In the genomic region with DNA sequence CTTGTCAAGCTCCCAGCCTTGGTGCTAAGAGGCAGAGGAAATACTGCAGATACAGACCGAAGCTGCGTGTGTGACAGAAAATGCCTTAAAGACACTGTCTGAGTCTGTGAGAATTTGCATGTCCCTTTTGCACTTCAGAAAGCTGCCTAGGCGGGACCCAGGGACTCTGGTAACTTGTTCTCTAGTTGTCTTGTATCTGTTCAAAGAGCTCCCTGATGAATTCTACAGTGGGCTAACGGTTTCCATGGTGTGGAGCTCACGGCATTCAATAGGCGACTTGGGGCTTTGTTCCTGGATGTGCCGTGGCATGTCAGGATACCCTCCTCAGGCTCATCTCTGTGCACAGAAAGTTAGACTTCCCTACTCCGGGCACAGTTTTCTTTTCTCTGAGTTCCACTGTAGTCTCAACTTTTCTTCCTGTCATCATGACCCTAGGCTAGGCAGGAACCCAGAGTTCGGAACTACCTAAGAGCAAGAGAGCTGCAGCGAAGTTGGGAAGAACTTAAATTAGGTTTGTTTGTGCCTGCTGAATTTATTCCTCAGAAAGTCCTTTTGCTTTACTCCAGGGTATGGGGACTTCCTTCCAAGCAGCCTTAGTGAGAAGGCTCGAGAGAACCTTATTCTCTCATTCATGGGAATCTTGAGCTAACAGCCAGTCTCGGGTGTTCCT, we compare ENCODE assay signal across 8 mouse cellular contexts.
A peak's percentile ranks its signal among the peaks of the same experiment; 100 is the strongest.
DNase-seq lines count a peak whose midpoint lies in the region; ATAC-seq and TF ChIP-seq lines count a peak whose summit lies in the region.

No protein-coding gene starts in this region.

- peak overlapping the region; percentile 4; the same call in 1 of the 2 replicates for H3K9ac ChIP-seq in hindbrain, embryonic 15.5 days
- H3K9ac ChIP-seq in midbrain, embryonic 16.5 days (ENCODE audit: low read depth, low read length): no peak overlapping the region

- H3K4me3 ChIP-seq in kidney, adult 2 months (ENCODE audit: insufficient read depth, low read depth, low read length): peak overlapping the region; percentile 71
- peak overlapping the region; percentile 27 for H3K4me3 ChIP-seq in hindbrain, embryonic 15.5 days
- peak overlapping the region; percentile 11; the same call in 1 of the 2 replicates for H3K4me3 ChIP-seq in midbrain, embryonic 16.5 days (ENCODE audit: low read depth, low read length)

- no peaks in the 10 kb centered on the region for H3K27me3 ChIP-seq in kidney, adult 2 months (replicated peaks; ENCODE audit: control insufficient read depth, insufficient read depth, low read length)
- 0 out of 2 replicates have a peak, but pooled peaks cover 2% of the 10 kb centered on the region for H3K27me3 ChIP-seq in hindbrain, embryonic 15.5 days
- no peaks in the 10 kb centered on the region for H3K27me3 ChIP-seq in midbrain, embryonic 16.5 days (ENCODE audit: control insufficient read depth, insufficient read depth, low read depth, low read length)

- H3K4me1 ChIP-seq in kidney, adult 2 months (ENCODE audit: control insufficient read depth, insufficient read depth, low read length): peaks cover 18% of the 10 kb centered on the region; the same call in 1 of the 2 replicates
- peaks cover 25% of the 10 kb centered on the region for H3K4me1 ChIP-seq in hindbrain, embryonic 15.5 days (replicated peaks)
- H3K4me1 ChIP-seq in midbrain, embryonic 16.5 days (ENCODE audit: control insufficient read depth, insufficient read depth, low read length): no peaks in the 10 kb centered on the region; the same call in 1 of the 2 replicates

- H3K36me3 ChIP-seq in kidney, adult 2 months (ENCODE audit: control insufficient read depth, insufficient read depth, low read length): no peaks in the 10 kb centered on the region
- H3K36me3 ChIP-seq in hindbrain, embryonic 15.5 days: no peaks in the 10 kb centered on the region
- H3K36me3 ChIP-seq in midbrain, embryonic 16.5 days (ENCODE audit: control insufficient read depth, insufficient read depth, low read length): no peaks in the 10 kb centered on the region

- ATAC-seq in hindbrain, embryonic 15.5 days (ENCODE audit: low FRiP score, low read depth): no peak
- ATAC-seq in midbrain, embryonic 16.5 days: peak; percentile 59; the same call in 1 of the 2 replicates

- H3K9me3 ChIP-seq in hindbrain, embryonic 15.5 days: no peaks in the 10 kb centered on the region
- H3K9me3 ChIP-seq in midbrain, embryonic 16.5 days (replicated peaks; ENCODE audit: control insufficient read depth, low read length, poor library complexity, severe bottlenecking): no peaks in the 10 kb centered on the region

- 42% methylated on average over 12 of the region's 12 CpGs for WGBS in kidney, adult 2 months
- 18% methylated on average over 12 of the region's 12 CpGs for WGBS in hindbrain, embryonic 15.5 days
- WGBS in midbrain, embryonic 16.5 days: 22% methylated on average over 12 of the region's 12 CpGs

- H3K4me2 ChIP-seq in hindbrain, embryonic 15.5 days: peak overlapping the region; percentile 42
- peak overlapping the region; percentile 10; the same call in 1 of the 2 replicates for H3K4me2 ChIP-seq in midbrain, embryonic 16.5 days (ENCODE audit: low read length)

- no peak for TF ChIP-seq CTCF in kidney, adult 2 months (conservative IDR thresholded peaks at IDR 0.05; ENCODE audit: insufficient read depth, insufficient read length, low read depth, low read length)

- DNase-seq in kidney, adult 2 months: no peak
- DNase-seq in kidney, adult 11 months: no peak
- peak; percentile 76 for DNase-seq in embryo, embryonic 10.5 days (ENCODE audit: low spot score)
- no peak for DNase-seq in cerebellum, postnatal 10 days
- DNase-seq in urinary bladder, postnatal 36 days (ENCODE audit: low spot score in 2 of 2): no peak
- DNase-seq in cerebellum, adult 9-10 months: no peak

- TF ChIP-seq POLR2A in kidney, adult 2 months (IDR thresholded peaks at IDR 0.05; ENCODE audit: low read depth, low read length): no peak

- H3K27ac ChIP-seq in kidney, adult 2 months (ENCODE audit: insufficient read depth, low read depth, low read length): peak overlapping the region; percentile 92
- H3K27ac ChIP-seq in hindbrain, embryonic 15.5 days (replicated peaks): peak overlapping the region; percentile 71
- peak overlapping the region; percentile 54 for H3K27ac ChIP-seq in midbrain, embryonic 16.5 days (ENCODE audit: low read length)

Comparison
In these comparisons a context has a peak if more than half of its experiments do, and no peak if none do; other contexts are left out.
1. H3K4me3 ChIP-seq: peak in every context shown above with its lines; median percentile 71 in kidney, adult 2 months; 27 in hindbrain, embryonic 15.5 days; 11 in midbrain, embryonic 16.5 days.